12 mouse cellular contexts compared by ENCODE assay signal in the genomic region with DNA sequence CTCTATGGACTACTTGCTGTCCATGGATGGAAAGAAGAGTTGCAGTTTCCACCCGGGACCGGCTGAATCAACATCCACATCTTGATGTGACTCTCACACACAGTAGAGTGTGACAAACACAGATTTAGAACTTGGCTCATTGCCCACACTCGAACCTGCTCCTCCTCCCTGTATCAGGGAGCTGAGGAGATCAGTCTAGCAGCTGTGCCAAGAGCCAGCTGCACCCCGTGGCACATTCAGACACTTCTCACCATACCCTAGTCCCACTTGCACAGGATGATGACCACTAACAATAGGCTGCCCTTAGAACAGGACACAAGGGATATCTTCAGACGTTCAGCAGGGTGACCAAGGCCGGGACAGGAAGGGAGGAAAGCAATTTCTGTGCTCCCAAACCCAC. TPM values are rescaled to one million over a fixed set of nuclear protein-coding genes. Genes with fewer than 3 reads are reported as not detected.
DNase-seq lines count a peak whose midpoint lies in the region; ATAC-seq and TF ChIP-seq lines count a peak whose summit lies in the region.
"Had no signal": no experiment of that assay in that cellular context is flagged by ENCODE, and none has a peak within 500 bp of the region (broad histone marks: within the 10 kb centered on the region; RNA-seq: fewer than 3 reads in every experiment).

No protein-coding gene starts in this region.

- no peak overlapping the region for H3K4me2 ChIP-seq in limb, embryonic 14.5 days (replicated peaks; ENCODE audit: low read depth, low read length, severe bottlenecking)
- H3K4me2 ChIP-seq: intestine, embryonic 15.5 days; stomach, embryonic 15.5 days had no signal

- no peaks in the 10 kb centered on the region; the same call in none of the 2 replicates for H3K4me1 ChIP-seq in cerebellum, adult 2 months (ENCODE audit: control insufficient read depth, insufficient read depth, low read length)
- H3K4me1 ChIP-seq in limb, embryonic 14.5 days (ENCODE audit: control insufficient read depth, insufficient read depth, low read length) = peaks cover 18% of the 10 kb centered on the region

- H3K9ac ChIP-seq in limb, embryonic 14.5 days (ENCODE audit: low read depth, low read length, severe bottlenecking) = no peak overlapping the region
- H3K9ac ChIP-seq: intestine, embryonic 15.5 days; stomach, embryonic 15.5 days had no signal

- peaks cover 1% of the 10 kb centered on the region; the same call in 1 of the 2 replicates for H3K27me3 ChIP-seq in cerebellum, adult 2 months (ENCODE audit: control insufficient read depth, insufficient read depth, low read length)
- H3K27me3 ChIP-seq in limb, embryonic 14.5 days (ENCODE audit: control insufficient read depth, insufficient read depth, low read length) = no peaks in the 10 kb centered on the region
- H3K27me3 ChIP-seq: stomach, embryonic 15.5 days had no signal

- WGBS in cerebellum, adult 2 months = 9% methylated on average over 6 of the region's 6 CpGs
- WGBS in limb, embryonic 14.5 days = 60% methylated on average over 6 of the region's 6 CpGs

- TF ChIP-seq CTCF in cerebellum, adult 2 months (IDR thresholded peaks at IDR 0.05; ENCODE audit: borderline replicate concordance, insufficient read depth, low read depth, low read length) = no peak

- H3K36me3 ChIP-seq in limb, embryonic 14.5 days (ENCODE audit: control insufficient read depth, insufficient read depth, low read length) = no peaks in the 10 kb centered on the region
- H3K36me3 ChIP-seq: intestine, embryonic 15.5 days; stomach, embryonic 15.5 days had no signal

- H3K4me3 ChIP-seq in cerebellum, adult 2 months (replicated peaks; ENCODE audit: insufficient read depth, low read depth, low read length) = no peak overlapping the region
- no peak overlapping the region for H3K4me3 ChIP-seq in limb, embryonic 14.5 days (replicated peaks; ENCODE audit: low read length)
- H3K4me3 ChIP-seq: intestine, embryonic 15.5 days; left cerebral cortex, adult 2 months; stomach, embryonic 15.5 days had no signal

- peak; percentile 35 to 48 for DNase-seq in cerebellum, postnatal 14 days
- DNase-seq in cerebellum, adult 2 months = no peak
- DNase-seq in left cerebral cortex, adult 18-20 months (ENCODE audit: low spot score in 2 of 2) = peak; percentile 8 to 26
- DNase-seq in left cerebral cortex, adult 11 months (ENCODE audit: low spot score) = no peak
- DNase-seq in brain, adult 2 months (ENCODE audit: low read depth, low spot score) = peak; percentile 74
- DNase-seq in limb, embryonic 14.5 days (ENCODE audit: low spot score) = peak; percentile 64
- DNase-seq in kidney, adult 8-10 months = no peak
- DNase-seq: lung, postnatal 4 days had no signal

- peak; percentile 68 for ATAC-seq in limb, embryonic 14.5 days (ENCODE audit: low FRiP score, low read depth)
- ATAC-seq in erythroid progenitor cell, adult 5-6 weeks (replicated peaks; ENCODE audit: low FRiP score, poor library complexity, severe bottlenecking) = no peak
- ATAC-seq: intestine, embryonic 15.5 days had no signal

- no peak overlapping the region for H3K27ac ChIP-seq in cerebellum, adult 2 months (ENCODE audit: insufficient read depth, low read length)
- no peak overlapping the region for H3K27ac ChIP-seq in limb, embryonic 14.5 days (replicated peaks; ENCODE audit: low read depth, low read length)
- H3K27ac ChIP-seq: intestine, embryonic 15.5 days; left cerebral cortex, adult 2 months; stomach, embryonic 15.5 days had no signal

- no peak for TF ChIP-seq POLR2A in cerebellum, adult 2 months (IDR thresholded peaks at IDR 0.05; ENCODE audit: borderline replicate concordance, insufficient read depth, low read length)
- no peak for TF ChIP-seq POLR2A in limb, embryonic 14.5 days (IDR thresholded peaks at IDR 0.05; ENCODE audit: borderline replicate concordance, extremely low read depth, insufficient read depth, insufficient read length)

- H3K9me3 ChIP-seq in limb, embryonic 14.5 days (ENCODE audit: control insufficient read depth, low read length) = no peaks in the 10 kb centered on the region
- H3K9me3 ChIP-seq: intestine, embryonic 15.5 days; stomach, embryonic 15.5 days had no signal

RNA-seq across cellular contexts. Expression of gene Cd109, which starts 1.1 kb away (rescaled TPM):
- polyA plus RNA-seq in cerebellum, adult 2 months (2012; rRNA removed) = 0.20 and 0.33 TPM in 2 replicates
- total RNA-seq in left cerebral cortex, adult 18-20 months (2021) = under 1 TPM; 0.45 to 0.91 TPM
- 9.2 and 9.4 TPM in 2 replicates for polyA plus RNA-seq in limb, embryonic 14.5 days (2012; rRNA removed)
- polyA plus RNA-seq in limb, embryonic 14.5 days (2014; fragmentation: Nextera tagmentation; extraction: Ambion mirVana) = 15.9 and 18.0 TPM in 2 replicates
- not detected in 2 replicates for total RNA-seq in erythroid progenitor cell, adult 5-6 weeks (2015; ENCODE audit: low replicate concordance)
- total RNA-seq in erythroid progenitor cell, adult 5-6 weeks (2017; ENCODE audit: low replicate concordance) = not detected in 2 replicates

RNA-seq across cellular contexts. Expression of gene Slc17a5, which starts 26.4 kb away (rescaled TPM):
- polyA plus RNA-seq in cerebellum, adult 2 months (2012; rRNA removed) = 13.7 and 14.0 TPM in 2 replicates
- total RNA-seq in left cerebral cortex, adult 18-20 months (2021) = 10 to 100 TPM; 17.8 to 19.8 TPM
- polyA plus RNA-seq in limb, embryonic 14.5 days (2012; rRNA removed) = 12.1 and 13.0 TPM in 2 replicates
- polyA plus RNA-seq in limb, embryonic 14.5 days (2014; fragmentation: Nextera tagmentation; extraction: Ambion mirVana) = 15.1 and 18.0 TPM in 2 replicates
- total RNA-seq in erythroid progenitor cell, adult 5-6 weeks (2015; ENCODE audit: low replicate concordance) = 0.84 and 5.4 TPM in 2 replicates
- total RNA-seq in erythroid progenitor cell, adult 5-6 weeks (2017; ENCODE audit: low replicate concordance) = 1.8 and 2.8 TPM in 2 replicates

Comparison
In these comparisons a context has a peak if more than half of its experiments do, and no peak if none do; other contexts are left out.
1. DNase-seq: peak in cerebellum, postnatal 14 days (2 of 2), left cerebral cortex, adult 18-20 months (2 of 2), brain, adult 2 months (single experiment) and limb, embryonic 14.5 days (single experiment); none in cerebellum, adult 2 months (0 of 2), left cerebral cortex, adult 11 months (single experiment) and kidney, adult 8-10 months (0 of 2).